Mouse (Mus musculus): ENCODE results near the gene Zfp37. TPM values are rescaled to one million over a fixed set of nuclear protein-coding genes. Genes with fewer than 3 reads are reported as not detected.
"Not testable (repeated sequence)": the region's sequence is repeated elsewhere in the genome, so short reads cannot be mapped to it uniquely, and the experiment has no call there.

Gene Zfp37
- total RNA-seq, 2 experiments from 2014 or later = 1.9 to 2.0 TPM

GRCm38 (mm10) chr4:62228391-62228790, 2.5 kb downstream of the Zfp37 start:
- intact Hi-C loops (cut with DNase I; ENCODE audit: low total_unique reads) = no loop called here
- DNase-seq = peak; percentile 48

- intact Hi-C loops (cut with DNase I; ENCODE audit: low total_unique reads) = no loop called here
Observed at GRCm38 (mm10) chr4:62213490-62213889, 17.4 kb downstream of the Zfp37 start.

GRCm38 (mm10) chr4:62210035-62210434, 20.8 kb downstream of the Zfp37 start:
- intact Hi-C loops (cut with DNase I; ENCODE audit: low total_unique reads) = no loop called here
- DNase-seq = no peak

More at GRCm38 (mm10) chr4:62213490-62213889, 17.4 kb downstream of the Zfp37 start:
- no peak for DNase-seq

GRCm38 (mm10) chr4:62208696-62209380, 22.0 kb downstream of the Zfp37 start:
- intact Hi-C loops (cut with DNase I; ENCODE audit: low total_unique reads) = no loop called here
- DNase-seq = peak; percentile 23

- peak; percentile 86 for DNase-seq
- intact Hi-C loops (cut with DNase I; ENCODE audit: low total_unique reads) = no loop called here
Observed at GRCm38 (mm10) chr4:62207851-62208695, 22.8 kb downstream of the Zfp37 start.

- intact Hi-C loops (cut with DNase I; ENCODE audit: low total_unique reads) = no loop called here
- no peak for DNase-seq
Observed at GRCm38 (mm10) chr4:62199923-62200529, 30.8 kb downstream of the Zfp37 start.

GRCm38 (mm10) chr4:62188778-62189177, 42.1 kb downstream of the Zfp37 start:
- intact Hi-C loops (cut with DNase I; ENCODE audit: low total_unique reads) = no loop called here
- DNase-seq = no peak

- DNase-seq = no peak
- intact Hi-C loops (cut with DNase I; ENCODE audit: low total_unique reads) = no loop called here
Observed at GRCm38 (mm10) chr4:62177282-62177681, 53.6 kb downstream of the Zfp37 start.

GRCm38 (mm10) chr4:62174471-62174870, 56.4 kb downstream of the Zfp37 start:
- intact Hi-C loops (cut with DNase I; ENCODE audit: low total_unique reads) = no loop called here
- DNase-seq = no peak

- DNase-seq; intact Hi-C loops (cut with DNase I; ENCODE audit: low total_unique reads): not testable (repeated sequence)
Observed at GRCm38 (mm10) chr4:62167636-62168035, 63.2 kb downstream of the Zfp37 start.

GRCm38 (mm10) chr4:62158401-62158800, 72.4 kb downstream of the Zfp37 start:
- DNase-seq = no peak
- intact Hi-C loops (cut with DNase I; ENCODE audit: low total_unique reads) = no loop called here

- intact Hi-C loops (cut with DNase I; ENCODE audit: low total_unique reads) = no loop called here
- DNase-seq = no peak
Observed at GRCm38 (mm10) chr4:62150811-62151210, 80.0 kb downstream of the Zfp37 start, which contains the start of gene Mup21. Gene Mup21 (minus strand): TSS chr4:62150863.

Other genes starting within 250 kb of the Zfp37 start
- gene Mup20, start 176.9 kb downstream of the Zfp37 start, total RNA-seq (2021) = not detected
- gene Mup3, start 143.7 kb downstream of the Zfp37 start, total RNA-seq (2021) = not detected
- gene Mup21, start 80.2 kb downstream of the Zfp37 start, total RNA-seq (2021) = not detected
- gene Slc31a2, start 31.5 kb upstream of the Zfp37 start, total RNA-seq (2021) = 1 to 10 TPM; 4.8 to 6.0 TPM
- 10 to 100 TPM; 14.4 to 15.9 TPM for gene Fkbp15, start 129.5 kb upstream of the Zfp37 start, total RNA-seq (2021)
- gene Slc31a1, start 129.7 kb upstream of the Zfp37 start, total RNA-seq (2021) = 10 to 100 TPM; 12.2 to 13.3 TPM
- gene Cdc26, start 177.6 kb upstream of the Zfp37 start, total RNA-seq (2021) = 10 to 100 TPM; 40.5 to 46.3 TPM
- gene Prpf4, start 177.8 kb upstream of the Zfp37 start, total RNA-seq (2021) = 10 to 100 TPM; 13.7 to 13.8 TPM
- not detected for gene Rnf183, start 204.2 kb upstream of the Zfp37 start, total RNA-seq (2021)
- gene Wdr31, start 239.8 kb upstream of the Zfp37 start, total RNA-seq (2021) = under 1 TPM; 0.31 to 0.37 TPM
- under 1 TPM; 0.24 to 0.53 TPM for gene Bspry, start 249.0 kb upstream of the Zfp37 start, total RNA-seq (2021)